Mouse (Mus musculus): Measurements from ENCODE around the gene Ist1. TPM values are rescaled to one million over a fixed set of nuclear protein-coding genes. Genes with fewer than 3 reads are reported as not detected.

Gene Ist1
- 104 TPM for polyA plus RNA-seq (2021)

- ATAC-seq (peak; percentile 93), DNase-seq (ENCODE audit: low read depth, low spot score) (peak; percentile 92)
- no peak for TF ChIP-seq CTCF (IDR thresholded peaks at IDR 0.05)
- ChIA-PET POLR2A (interaction anchor here (1.0 to 1.6 kb wide), 3 partner anchors 12 to 13 kb away, joined by 3 to 4 read pairs (median 3); no protein-coding TSS in a partner anchor), CTCF (interaction anchor here (0.9 to 2.0 kb wide), 2 partner anchors 12 to 13 kb away, joined by 3 to 6 read pairs; partner anchors contain the start of gene Zfp821)
- H3K27me3 ChIP-seq = no peaks in the 10 kb centered on the region
- in situ Hi-C loops (cut with MboI; ENCODE audit: low pct_unique_long_range_greater_than_20kb) = no loop called here
Observed at GRCm38 (mm10) chr8:109693146-109693900, at the start of gene Ist1. TSS of gene Ist1 (minus strand) at chr8:109693260.

- no peaks in the 10 kb centered on the region for H3K27me3 ChIP-seq
- in situ Hi-C loops (cut with MboI; ENCODE audit: low pct_unique_long_range_greater_than_20kb) = no loop called here
- TF ChIP-seq CTCF (IDR thresholded peaks at IDR 0.05) = no peak
- CTCF ChIA-PET = interaction anchor here (0.8 to 4.9 kb wide), 5 partner anchors 9 to 70 kb away, joined by 3 to 25 read pairs (median 8); no protein-coding TSS in a partner anchor
- no peak for ATAC-seq
- POLR2A ChIA-PET = interaction anchor here (0.6 to 1.2 kb wide), 3 partner anchors 8 to 72 kb away, joined by 3 to 9 read pairs (median 6); no protein-coding TSS in a partner anchor
- no peak for DNase-seq (ENCODE audit: low read depth, low spot score)
Observed at GRCm38 (mm10) chr8:109738049-109738380, 45.0 kb upstream of the Ist1 start.

GRCm38 (mm10) chr8:109737237-109738048 lies 44.4 kb upstream of the Ist1 start, which contains the start of gene Atxn1l:
TSS of gene Atxn1l (minus strand) at chr8:109737739.
- POLR2A ChIA-PET = interaction anchor here (0.6 to 1.3 kb wide), 7 partner anchors 9 to 73 kb away, joined by 3 to 9 read pairs (median 6); partner anchors contain the start of gene Zfp821
- in situ Hi-C loops (cut with MboI; ENCODE audit: low pct_unique_long_range_greater_than_20kb) = no loop called here
- ATAC-seq (peak; percentile 58), DNase-seq (ENCODE audit: low read depth, low spot score) (no peak)
- no peaks in the 10 kb centered on the region for H3K27me3 ChIP-seq
- no peak for TF ChIP-seq CTCF (IDR thresholded peaks at IDR 0.05)
- CTCF ChIA-PET = interaction anchor here (0.8 to 4.9 kb wide), 7 partner anchors 9 to 70 kb away, joined by 3 to 25 read pairs (median 6); no protein-coding TSS in a partner anchor

GRCm38 (mm10) chr8:109736819-109737218 lies 43.8 kb upstream of the Ist1 start:
- DNase-seq (ENCODE audit: low read depth, low spot score) = no peak
- ATAC-seq = no peak
- TF ChIP-seq CTCF (IDR thresholded peaks at IDR 0.05) = no peak
- ChIA-PET POLR2A (interaction anchor here (0.9 to 1.3 kb wide), 7 partner anchors 9 to 51 kb away, joined by 3 to 7 read pairs (median 3); partner anchors contain the start of gene Zfp821), CTCF (interaction anchor here (1.0 to 4.9 kb wide), 8 partner anchors 9 to 44 kb away, joined by 3 to 25 read pairs (median 6); partner anchors contain the start of gene Ap1g1)
- in situ Hi-C loops (cut with MboI; ENCODE audit: low pct_unique_long_range_greater_than_20kb) = no loop called here
- H3K27me3 ChIP-seq = no peaks in the 10 kb centered on the region

- no peaks in the 10 kb centered on the region for H3K27me3 ChIP-seq
- POLR2A ChIA-PET = interaction anchor here (1.5 kb wide), 1 partner anchor 18 kb away, joined by 3 read pairs; no protein-coding TSS in a partner anchor
- peak; percentile 74 for ATAC-seq
- peak; percentile 73 for DNase-seq (ENCODE audit: low read depth, low spot score)
- CTCF ChIA-PET = interaction anchor here (4.9 kb wide), 1 partner anchor 27 kb away, joined by 23 read pairs; no protein-coding TSS in a partner anchor
- in situ Hi-C loops (cut with MboI; ENCODE audit: low pct_unique_long_range_greater_than_20kb) = no loop called here
- no peak for TF ChIP-seq CTCF (IDR thresholded peaks at IDR 0.05)
Observed at GRCm38 (mm10) chr8:109734018-109734417, 41.0 kb upstream of the Ist1 start.

GRCm38 (mm10) chr8:109731012-109731411 lies 38.0 kb upstream of the Ist1 start:
- DNase-seq (ENCODE audit: low read depth, low spot score) (no peak), ATAC-seq (no peak)
- no peaks in the 10 kb centered on the region for H3K27me3 ChIP-seq
- CTCF ChIA-PET = no interaction called here
- POLR2A ChIA-PET = no interaction called here
- no peak for TF ChIP-seq CTCF (IDR thresholded peaks at IDR 0.05)
- in situ Hi-C loops (cut with MboI; ENCODE audit: low pct_unique_long_range_greater_than_20kb) = no loop called here

GRCm38 (mm10) chr8:109725106-109725505 lies 32.0 kb upstream of the Ist1 start:
- in situ Hi-C loops (cut with MboI; ENCODE audit: low pct_unique_long_range_greater_than_20kb) = no loop called here
- no peak for TF ChIP-seq CTCF (IDR thresholded peaks at IDR 0.05)
- peak; percentile 46 for ATAC-seq
- POLR2A ChIA-PET = no interaction called here
- DNase-seq (ENCODE audit: low read depth, low spot score) = no peak
- CTCF ChIA-PET = interaction anchor here (0.7 to 3.5 kb wide), 5 partner anchors 11 to 50 kb away, joined by 3 to 16 read pairs (median 4); no protein-coding TSS in a partner anchor
- no peaks in the 10 kb centered on the region for H3K27me3 ChIP-seq

- TF ChIP-seq CTCF (IDR thresholded peaks at IDR 0.05) = no peak
- no peaks in the 10 kb centered on the region for H3K27me3 ChIP-seq
- POLR2A ChIA-PET = interaction anchor here (1.5 kb wide), 1 partner anchor 9 kb away, joined by 3 read pairs; no protein-coding TSS in a partner anchor
- CTCF ChIA-PET = interaction anchor here (1.9 kb wide), 2 partner anchors 8 to 10 kb away, joined by 4 to 5 read pairs; no protein-coding TSS in a partner anchor
- in situ Hi-C loops (cut with MboI; ENCODE audit: low pct_unique_long_range_greater_than_20kb) = no loop called here
- no peak for ATAC-seq
- DNase-seq (ENCODE audit: low read depth, low spot score) = no peak
Observed at GRCm38 (mm10) chr8:109714961-109715360, 21.9 kb upstream of the Ist1 start.

GRCm38 (mm10) chr8:109712521-109712920 lies 19.5 kb upstream of the Ist1 start:
- no peak for ATAC-seq
- DNase-seq (ENCODE audit: low read depth, low spot score) = no peak
- H3K27me3 ChIP-seq = no peaks in the 10 kb centered on the region
- CTCF ChIA-PET = interaction anchor here (0.6 to 0.9 kb wide), 2 partner anchors 20 to 32 kb away, joined by 3 read pairs; no protein-coding TSS in a partner anchor
- POLR2A ChIA-PET = no interaction called here
- in situ Hi-C loops (cut with MboI; ENCODE audit: low pct_unique_long_range_greater_than_20kb) = no loop called here
- TF ChIP-seq CTCF (IDR thresholded peaks at IDR 0.05) = no peak

GRCm38 (mm10) chr8:109707921-109708320 lies 14.9 kb upstream of the Ist1 start:
- no peak for ATAC-seq
- no peaks in the 10 kb centered on the region for H3K27me3 ChIP-seq
- DNase-seq (ENCODE audit: low read depth, low spot score) = no peak
- ChIA-PET POLR2A (interaction anchor here (0.5 to 1.0 kb wide), 2 partner anchors 71 to 1672 kb away, joined by 3 to 4 read pairs; partner anchors contain the start of gene Ap1g1), CTCF (interaction anchor here (1.6 to 3.2 kb wide), 4 partner anchors 8 to 28 kb away, joined by 5 to 23 read pairs (median 13); partner anchors contain the start of gene Atxn1l)
- in situ Hi-C loops (cut with MboI; ENCODE audit: low pct_unique_long_range_greater_than_20kb) = loop anchor here (5.0 kb wide), 1 partner anchor 69 kb away; the partner anchor contains the start of gene Ap1g1
- TF ChIP-seq CTCF (IDR thresholded peaks at IDR 0.05) = no peak

Data from Patski (cell line).